Mouse (Mus musculus): ENCODE measurements at regions not wholly inside any gene's neighbourhood (a gene's known extent, or its start where the extent isn't known, plus 50 kb on each side); places are given as distances from the start of the nearest gene placed in this dataset.

DNA sequence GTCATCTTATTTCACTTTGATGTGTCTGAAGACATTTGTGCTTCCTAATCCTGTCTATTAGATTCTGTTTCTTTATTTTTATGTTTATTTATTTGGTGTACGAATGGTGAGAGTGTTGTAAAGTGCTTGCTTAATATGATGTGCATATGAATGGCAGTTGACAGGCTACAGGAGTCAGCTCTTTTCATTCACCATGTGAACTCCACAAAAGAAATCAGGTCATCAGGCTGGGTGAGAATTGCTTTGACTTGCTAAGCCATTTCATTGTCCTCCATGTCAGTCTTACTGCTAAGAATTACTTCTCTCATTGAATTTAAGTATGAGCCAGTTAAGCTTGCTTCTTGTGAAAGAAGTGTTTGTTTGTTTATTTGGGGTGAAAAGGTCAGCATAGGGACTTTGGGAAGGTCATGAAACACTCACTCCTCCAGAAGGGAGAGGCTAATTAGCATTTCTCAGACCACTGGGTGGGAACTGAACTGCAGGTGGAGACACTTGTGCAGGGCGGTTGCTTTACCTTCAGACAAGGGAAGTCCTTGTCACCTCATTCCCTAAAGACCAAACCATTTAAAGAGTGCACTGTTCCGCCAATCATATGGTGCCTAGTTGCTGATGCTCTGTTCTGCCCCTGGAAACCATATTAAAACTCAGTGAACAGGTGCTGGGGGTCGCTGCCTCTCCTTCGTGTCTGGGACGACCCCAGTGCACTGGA lies 1063.7 kb downstream of the Pcdh9 start:
- Histone ChIP-seq H3K36me3 (ENCODE audit: insufficient read depth, low read length) (no peaks in the 10 kb centered on the region), H3K4me3 (replicated peaks; ENCODE audit: low read length) (no peak overlapping the region), H3K27me3 (ENCODE audit: insufficient read depth, low read length) (no peaks in the 10 kb centered on the region), H3K4me1 (replicated peaks; ENCODE audit: low read depth, low read length) (peaks cover 5% of the 10 kb centered on the region), H3K9me3 (ENCODE audit: low read length) (0 out of 2 replicates have a peak, but pooled peaks cover 4% of the 10 kb centered on the region)
- TF ChIP-seq NANOG (IDR thresholded peaks at IDR 0.05; ENCODE audit: borderline replicate concordance, low read length): peak; percentile 99
- peak; percentile 88; the same call in 1 of the 2 replicates for TF ChIP-seq POU5F1 (IDR thresholded peaks at IDR 0.05; ENCODE audit: borderline replicate concordance, low read length)
- TF ChIP-seq CTCF (conservative IDR thresholded peaks at IDR 0.05; ENCODE audit: low read length): no peak

DNA sequence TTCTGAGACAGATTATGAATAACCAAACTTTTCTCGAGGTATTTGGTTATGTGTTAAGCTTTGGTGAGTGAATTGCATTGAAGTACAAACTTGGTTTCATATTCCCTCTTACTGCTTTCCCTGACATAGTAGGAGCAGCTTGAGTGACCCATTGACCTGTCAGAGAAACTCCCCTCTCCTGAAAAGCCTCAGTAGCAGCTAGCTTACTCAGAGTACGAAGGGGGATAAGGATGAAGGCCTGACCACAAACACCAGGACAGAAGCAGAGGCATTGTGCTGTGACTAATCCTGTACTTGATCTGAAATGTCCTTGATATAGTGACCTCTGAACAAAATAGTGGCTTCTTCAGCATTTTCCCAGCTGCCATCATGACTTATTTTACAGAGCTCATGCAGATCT lies 1070.4 kb downstream of the Pcdh9 start:
- Histone ChIP-seq H3K4me1 (replicated peaks; ENCODE audit: low read depth, low read length) (no peaks in the 10 kb centered on the region), H3K36me3 (ENCODE audit: insufficient read depth, low read length) (no peaks in the 10 kb centered on the region), H3K4me3 (replicated peaks; ENCODE audit: low read length) (no peak overlapping the region), H3K27me3 (ENCODE audit: insufficient read depth, low read length) (no peaks in the 10 kb centered on the region), H3K9me3 (ENCODE audit: low read length) (no peaks in the 10 kb centered on the region)
- TF ChIP-seq POU5F1 (IDR thresholded peaks at IDR 0.05; ENCODE audit: borderline replicate concordance, low read length) (no peak), CTCF (conservative IDR thresholded peaks at IDR 0.05; ENCODE audit: low read length) (no peak), NANOG (IDR thresholded peaks at IDR 0.05; ENCODE audit: borderline replicate concordance, low read length) (no peak)

Measured in E14TG2a.4 (cell line).